Comparison of ENCODE assay signal across 8 mouse cellular contexts in the genomic region with DNA sequence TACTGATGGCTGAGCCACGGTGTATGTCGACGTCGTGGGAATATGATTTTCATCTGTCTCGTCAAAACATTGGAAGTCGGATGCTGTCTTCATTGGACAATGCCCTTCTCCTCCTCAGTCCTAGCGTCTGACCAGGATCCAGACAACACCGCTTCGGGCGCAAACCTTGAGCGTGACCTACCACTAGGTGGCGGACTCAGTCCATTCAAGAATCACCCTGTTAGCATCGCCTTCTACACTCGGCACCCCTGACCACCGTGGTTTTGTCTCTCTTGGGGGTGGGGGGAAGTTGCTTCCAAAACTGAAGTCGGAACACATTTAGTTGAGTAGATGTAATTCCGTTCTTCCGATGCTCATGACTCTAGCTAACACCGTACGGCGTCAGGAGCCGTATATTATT. TPM values are rescaled to one million over a fixed set of nuclear protein-coding genes. Genes with fewer than 3 reads are reported as not detected.
DNase-seq lines count a peak whose midpoint lies in the region; ATAC-seq and TF ChIP-seq lines count a peak whose summit lies in the region.

No protein-coding gene starts in this region.

- peak; percentile 26; the same call in 1 of the 2 replicates for TF ChIP-seq POLR2A in lung, adult 2 months (IDR thresholded peaks at IDR 0.05; ENCODE audit: borderline replicate concordance, extremely low read depth, low read depth, low read length)
- no peak for TF ChIP-seq POLR2A in testis, adult 2 months (IDR thresholded peaks at IDR 0.05; ENCODE audit: control insufficient read depth, low read depth, low read length)

- H3K36me3 ChIP-seq in ES-E14 (ENCODE audit: control insufficient read depth, insufficient read depth, low read length, poor library complexity, severe bottlenecking), result no peaks in the 10 kb centered on the region
- H3K36me3 ChIP-seq in neural tube, embryonic 14.5 days (ENCODE audit: control insufficient read depth, insufficient read depth, low read length), result no peaks in the 10 kb centered on the region
- H3K36me3 ChIP-seq in testis, adult 2 months (ENCODE audit: control insufficient read depth, insufficient read depth, low read length), result no peaks in the 10 kb centered on the region

- peak; percentile 92 for TF ChIP-seq CTCF in layer of hippocampus, adult 2 months (conservative IDR thresholded peaks at IDR 0.05)
- TF ChIP-seq CTCF in lung, adult 2 months (IDR thresholded peaks at IDR 0.05; ENCODE audit: insufficient read depth, low read length), result peak; percentile 98
- peak; percentile 89; the same call in 1 of the 2 replicates for TF ChIP-seq CTCF in testis, adult 2 months (IDR thresholded peaks at IDR 0.05; ENCODE audit: control insufficient read depth, insufficient read depth, insufficient replicate concordance, low read depth, low read length)

- H3K27me3 ChIP-seq in neural tube, embryonic 14.5 days (ENCODE audit: control insufficient read depth, insufficient read depth, low read length), result peaks cover 19% of the 10 kb centered on the region
- H3K27me3 ChIP-seq in testis, adult 2 months (ENCODE audit: control insufficient read depth, insufficient read depth, low read length), result peaks cover 8% of the 10 kb centered on the region

- under 1% methylated on average over 22 of the region's 22 CpGs for WGBS in lung, adult 2 months
- under 1% methylated on average over 22 of the region's 22 CpGs for WGBS in neural tube, embryonic 14.5 days

- in situ Hi-C loops in ES-E14 (cut with MboI; ENCODE audit: low sequenced_read_pairs in 2 of 2, unreplicated experiment in 2 of 2), result loop anchor here (10.0 to 25.0 kb wide), 4 partner anchors 328 to 1281 kb away; no protein-coding TSS in a partner anchor

- no peak overlapping the region for H3K27ac ChIP-seq in ES-E14 (ENCODE audit: insufficient read depth, low read depth, low read length, poor library complexity, severe bottlenecking)
- H3K27ac ChIP-seq in layer of hippocampus, adult 2 months, result peak overlapping the region; percentile 99
- H3K27ac ChIP-seq in neural tube, embryonic 14.5 days (ENCODE audit: low read depth, low read length), result no peak overlapping the region
- H3K27ac ChIP-seq in testis, adult 2 months (ENCODE audit: control insufficient read depth, insufficient read depth, low read depth, low read length), result no peak overlapping the region

- peak overlapping the region; percentile 26 to 55; a peak in 3 of 4 replicates for H3K4me3 ChIP-seq in ES-E14 (ENCODE audit: insufficient read depth in 1 of 2, low read depth in 1 of 2, low read length in 2 of 2, poor library complexity in 1 of 2, severe bottlenecking in 1 of 2)
- H3K4me3 ChIP-seq in layer of hippocampus, adult 2 months, result peak overlapping the region; percentile 94
- H3K4me3 ChIP-seq in lung, adult 2 months (replicated peaks; ENCODE audit: extremely low read depth, low read depth, low read length), result peak overlapping the region; percentile 1
- peak overlapping the region; percentile 28 for H3K4me3 ChIP-seq in neural tube, embryonic 14.5 days (ENCODE audit: low read depth, low read length)
- peak overlapping the region; percentile 65; the same call in 1 of the 2 replicates for H3K4me3 ChIP-seq in testis, adult 2 months (ENCODE audit: control insufficient read depth, low read depth, low read length)

- peak; percentile 32; the same call in 1 of the 2 replicates for ATAC-seq in frontal cortex, adult (ENCODE audit: low TSS enrichment)
- ATAC-seq in hematopoietic stem cell, adult 5-6 weeks (replicated peaks in 1 of 2; ENCODE audit: insufficient read depth in 1 of 2, low FRiP score in 2 of 2, low TSS enrichment in 1 of 2, low read depth in 1 of 2, poor library complexity in 2 of 2, severe bottlenecking in 2 of 2), result peak; percentile 44 to 46
- peak; percentile 55; the same call in 1 of the 2 replicates for ATAC-seq in neural tube, embryonic 14.5 days (ENCODE audit: low read depth)

- H3K9ac ChIP-seq in ES-E14 (ENCODE audit: insufficient read depth, low read depth, low read length, poor library complexity, severe bottlenecking), result no peak overlapping the region
- no peak overlapping the region for H3K9ac ChIP-seq in neural tube, embryonic 14.5 days (replicated peaks; ENCODE audit: low read depth, low read length)

- H3K9me3 ChIP-seq in ES-E14 (ENCODE audit: control insufficient read depth, insufficient read depth, low read depth, low read length), result no peaks in the 10 kb centered on the region
- no peaks in the 10 kb centered on the region for H3K9me3 ChIP-seq in neural tube, embryonic 14.5 days (ENCODE audit: control insufficient read depth, low read length)

- peak; percentile 81 for DNase-seq in ES-E14 (ENCODE audit: low read depth, low spot score)
- peak; percentile 95 for DNase-seq in cerebellum, adult 8-10 months
- peak; percentile 86 to 92 for DNase-seq in layer of hippocampus, adult 2 months (ENCODE audit: low spot score in 2 of 2)
- peak; percentile 87 for DNase-seq in lung, adult 2 months

- peak overlapping the region; percentile 79 for H3K4me2 ChIP-seq in neural tube, embryonic 14.5 days (ENCODE audit: low read depth, low read length)

- H3K4me1 ChIP-seq in ES-E14 (ENCODE audit: control insufficient read depth in 2 of 2, insufficient read depth in 2 of 2, low read length in 2 of 2, poor library complexity in 1 of 2), result peaks cover 6 to 15% of the 10 kb centered on the region in 2 experiments; a peak in 2 of 4 replicates
- H3K4me1 ChIP-seq in lung, adult 2 months (ENCODE audit: control insufficient read depth, insufficient read depth, low read length), result peaks cover 22% of the 10 kb centered on the region
- peaks cover 31% of the 10 kb centered on the region for H3K4me1 ChIP-seq in neural tube, embryonic 14.5 days (ENCODE audit: control insufficient read depth, insufficient read depth, low read length)
- H3K4me1 ChIP-seq in testis, adult 2 months (ENCODE audit: control insufficient read depth, insufficient read depth, low read length), result peaks cover 24% of the 10 kb centered on the region

TF ChIP-seq in ES-E14, 5 proteins besides CTCF, POLR2A, EP300 and RAD21:
- TF ChIP-seq MAFK (IDR thresholded peaks at IDR 0.05; ENCODE audit: insufficient read depth, low read depth, low read length), result 0 out of 2 replicates have a peak, but pooled peaks have one; percentile 14
- peak; percentile 60; the same call in 1 of the 2 replicates for TF ChIP-seq ZC3H11A (IDR thresholded peaks at IDR 0.05; ENCODE audit: borderline replicate concordance, low read depth, low read length)
- TF ChIP-seq ZNF384 (IDR thresholded peaks at IDR 0.05; ENCODE audit: low read depth, low read length), result no peak
- TF ChIP-seq HCFC1 (IDR thresholded peaks at IDR 0.05; ENCODE audit: borderline replicate concordance, insufficient read depth, low read length), result no peak
- TF ChIP-seq CHD2 (IDR thresholded peaks at IDR 0.05; ENCODE audit: low read depth, low read length), result no peak

RNA-seq across cellular contexts. Expression of a gene that starts 4.1 kb away (rescaled TPM):
- total RNA-seq in ES-E14 (2012; rRNA removed), result not detected in 2 replicates
- not detected in 2 replicates for total RNA-seq in hematopoietic stem cell, adult 5-6 weeks (2017)
- total RNA-seq in layer of hippocampus, adult 2 months (2021), result not detected
- polyA plus RNA-seq in lung, adult 2 months (2012; rRNA removed), result not detected in 2 replicates
- polyA plus RNA-seq in neural tube, embryonic 14.5 days (2014; fragmentation: Nextera tagmentation; extraction: Ambion mirVana), result not detected in 2 replicates
- not detected in 2 replicates for polyA plus RNA-seq in testis, adult 2 months (2012; rRNA removed)

RNA-seq across cellular contexts. Expression of a gene that starts 4.5 kb away (rescaled TPM):
- total RNA-seq in ES-E14 (2012; rRNA removed), result 1.1 and 1.5 TPM in 2 replicates
- 5.4 and 7.1 TPM in 2 replicates for total RNA-seq in hematopoietic stem cell, adult 5-6 weeks (2017)
- total RNA-seq in layer of hippocampus, adult 2 months (2021), result 10 to 100 TPM; 56.8 to 61.5 TPM
- 26.0 and 28.2 TPM in 2 replicates for polyA plus RNA-seq in lung, adult 2 months (2012; rRNA removed)
- 0.50 and 0.72 TPM in 2 replicates for polyA plus RNA-seq in neural tube, embryonic 14.5 days (2014; fragmentation: Nextera tagmentation; extraction: Ambion mirVana)
- 2.2 and 2.4 TPM in 2 replicates for polyA plus RNA-seq in testis, adult 2 months (2012; rRNA removed)

RNA-seq across cellular contexts. Expression of a gene that starts 52.0 kb away (rescaled TPM):
- total RNA-seq in ES-E14 (2012; rRNA removed), result 0.18 TPM in 1 of 2 replicates, not detected in the other
- total RNA-seq in hematopoietic stem cell, adult 5-6 weeks (2017), result not detected in 2 replicates
- under 1 TPM; 0.32 to 0.54 TPM for total RNA-seq in layer of hippocampus, adult 2 months (2021)
- polyA plus RNA-seq in lung, adult 2 months (2012; rRNA removed), result not detected in 2 replicates
- not detected in 2 replicates for polyA plus RNA-seq in neural tube, embryonic 14.5 days (2014; fragmentation: Nextera tagmentation; extraction: Ambion mirVana)
- polyA plus RNA-seq in testis, adult 2 months (2012; rRNA removed), result 0.20 and 0.66 TPM in 2 replicates

Comparison
In these comparisons a context has a peak if more than half of its experiments do, and no peak if none do; other contexts are left out.
1. H3K4me3 ChIP-seq: peak in every context shown above with its lines; median percentile 94 in layer of hippocampus, adult 2 months; 65 in testis, adult 2 months; 40 in ES-E14; 28 in neural tube, embryonic 14.5 days; 1 in lung, adult 2 months.